Mouse (Mus musculus) T-helper 2 cell (primary cell): ENCODE results near the gene Ethe1.

Experiments used
- in situ Hi-C: fragments of 300-600 bp; cut with MboI, MseI; formaldehyde crosslinking; loops from one replicate; pipeline ENCODE4 v1.15.1; 2025; ENCODE audit warnings: high pct_unique_total_duplicates

Gene Ethe1

DNA sequence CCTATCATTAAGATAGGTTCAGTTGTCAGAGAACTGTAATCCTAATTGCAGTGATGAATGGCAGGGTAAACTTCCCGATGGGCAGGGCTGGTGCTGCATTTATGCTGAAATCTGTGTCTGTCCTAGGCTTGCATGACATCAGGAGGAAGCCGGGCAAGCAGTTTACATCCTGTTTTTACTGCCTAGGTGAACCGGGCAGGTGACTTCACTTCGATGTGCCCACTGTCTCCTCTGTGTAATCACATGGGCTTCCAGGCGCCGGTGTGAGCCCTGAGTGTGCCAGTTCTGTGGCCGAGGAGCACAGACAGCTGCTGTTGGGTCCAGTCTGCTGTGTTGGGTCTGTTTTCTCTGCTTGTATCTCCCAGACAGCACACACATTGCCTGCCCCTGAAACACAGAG, 59.1 kb downstream of the Ethe1 start:
- in situ Hi-C loops = no loop called here

DNA sequence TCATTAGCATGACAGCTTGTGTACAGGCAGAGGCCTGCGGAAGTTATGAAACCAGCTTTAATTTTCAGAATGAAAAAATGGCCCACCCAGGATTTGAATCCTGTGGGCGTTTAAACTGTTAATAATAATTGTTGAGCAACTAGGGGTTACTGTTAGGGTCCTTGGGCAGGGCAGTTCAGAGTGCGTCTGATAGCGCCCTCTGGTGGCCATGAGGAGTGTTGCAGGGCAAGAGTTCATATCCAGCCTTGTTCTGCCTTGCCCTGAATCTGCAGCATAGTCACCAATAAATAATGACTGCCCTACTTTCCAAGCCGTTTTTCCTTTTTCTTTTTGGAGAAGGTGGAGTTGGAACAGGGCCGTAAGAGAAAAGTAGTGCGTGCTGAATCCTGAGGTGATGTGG, 66.3 kb downstream of the Ethe1 start:
- in situ Hi-C loops = loop anchor here (10.0 kb wide), 1 partner anchor 701 kb away; no protein-coding TSS in a partner anchor
